Mouse (Mus musculus) heart, adult 8-10 months (tissue): Measurements from ENCODE around the gene Cdr2. TPM values are rescaled to one million over a fixed set of nuclear protein-coding genes. Genes with fewer than 3 reads are reported as not detected.
A peak's percentile ranks its signal among the peaks of the same experiment; 100 is the strongest.
"Not testable (repeated sequence)": the region's sequence is repeated elsewhere in the genome, so short reads cannot be mapped to it uniquely, and the experiment has no call there.

Experiments
- DNase-seq: peaks from one replicate; pipeline ENCODE4 v3.0.0; 2022; ENCODE audit warnings: low spot score
- total RNA-seq, 4 experiments: library from RNA; stranded (reverse); gene quantifications; 2 replicates each; pipeline ENCODE4 v1.2.4; 2022

Cdr2 gene
- 10 to 100 TPM in 1 of 4 experiments, 1 to 10 TPM in 3; 4.8 to 14.4 (median 7.2) TPM for total RNA-seq

DNA sequence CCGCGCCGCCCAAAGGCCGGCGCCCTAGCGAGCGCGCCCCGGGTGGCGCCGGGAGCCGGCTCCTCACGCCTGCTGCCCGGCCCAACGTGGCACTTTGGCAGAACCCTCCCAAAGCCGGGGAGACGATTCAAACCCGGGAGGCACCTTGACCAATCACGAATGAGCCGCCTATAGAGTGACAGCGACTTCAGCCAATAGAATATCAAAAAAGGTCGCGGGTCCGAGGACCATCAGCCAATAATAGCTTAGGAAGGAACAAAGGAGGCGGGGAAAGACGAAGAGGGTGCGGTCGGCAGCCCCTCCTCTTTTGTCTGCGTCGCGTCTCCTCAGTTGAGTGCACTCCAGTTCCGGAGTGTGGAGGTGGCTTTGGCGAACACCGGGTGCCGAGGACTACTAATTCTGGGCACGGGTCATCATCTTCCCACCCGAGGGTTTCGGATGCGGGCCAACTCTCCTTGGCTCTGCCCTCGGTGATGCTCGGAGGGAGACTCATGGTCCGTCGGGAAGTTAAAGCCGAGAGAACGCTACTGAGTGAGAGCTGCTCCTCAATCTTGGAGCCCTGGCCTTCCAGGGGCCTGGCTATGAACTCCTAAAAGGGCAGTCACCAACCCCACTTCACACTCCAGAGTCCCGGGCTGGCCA, at the start of gene Cdr2, which contains the start of gene Mfsd13b:
Gene Cdr2, minus strand, starts transcription at position 113 of the 642 bp plus-strand sequence.
Gene Mfsd13b, plus strand, starts transcription at position 310 of the 642 bp plus-strand sequence.
- peak; percentile 100 for DNase-seq

DNA sequence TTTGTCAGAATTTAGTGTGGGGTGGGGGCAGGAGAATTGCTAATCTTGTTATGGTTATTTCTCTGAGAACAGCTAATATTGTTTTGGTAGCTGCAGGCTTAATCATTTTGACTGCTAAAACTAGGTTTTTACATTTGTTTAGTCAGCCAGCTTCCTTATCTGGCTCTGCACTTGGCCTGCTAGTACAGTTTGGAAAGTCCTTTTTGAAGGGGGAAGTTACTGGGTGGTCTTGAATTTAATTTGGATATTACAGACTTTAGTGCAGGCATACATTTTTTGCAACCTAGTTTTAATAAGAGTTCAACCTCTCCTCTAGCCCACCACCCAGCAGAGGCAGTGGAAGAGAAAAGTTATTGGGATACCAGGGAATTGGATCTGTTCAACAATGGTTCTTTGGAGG, 47.8 kb upstream of the Cdr2 start:
- not testable (repeated sequence) for DNase-seq

DNA sequence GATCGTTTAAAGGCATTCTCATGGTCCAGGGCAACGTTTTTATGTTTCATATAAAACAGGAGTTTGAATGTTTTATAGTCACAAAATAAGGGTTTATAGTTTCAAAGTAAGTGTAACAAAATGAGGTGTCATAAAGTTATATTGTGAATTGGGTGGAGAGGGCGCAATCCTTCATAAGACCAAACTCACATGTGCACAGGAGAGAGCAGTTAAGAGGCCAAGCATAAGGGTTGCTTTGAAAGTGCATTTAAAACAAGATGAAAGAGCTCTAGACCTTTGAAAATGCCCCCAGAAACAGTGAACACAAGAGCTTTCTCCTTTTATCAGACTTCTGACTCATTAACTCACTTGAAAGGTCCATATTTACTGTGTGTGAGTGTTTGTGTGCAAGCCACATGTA, 44.2 kb upstream of the Cdr2 start:
- no peak for DNase-seq

DNA sequence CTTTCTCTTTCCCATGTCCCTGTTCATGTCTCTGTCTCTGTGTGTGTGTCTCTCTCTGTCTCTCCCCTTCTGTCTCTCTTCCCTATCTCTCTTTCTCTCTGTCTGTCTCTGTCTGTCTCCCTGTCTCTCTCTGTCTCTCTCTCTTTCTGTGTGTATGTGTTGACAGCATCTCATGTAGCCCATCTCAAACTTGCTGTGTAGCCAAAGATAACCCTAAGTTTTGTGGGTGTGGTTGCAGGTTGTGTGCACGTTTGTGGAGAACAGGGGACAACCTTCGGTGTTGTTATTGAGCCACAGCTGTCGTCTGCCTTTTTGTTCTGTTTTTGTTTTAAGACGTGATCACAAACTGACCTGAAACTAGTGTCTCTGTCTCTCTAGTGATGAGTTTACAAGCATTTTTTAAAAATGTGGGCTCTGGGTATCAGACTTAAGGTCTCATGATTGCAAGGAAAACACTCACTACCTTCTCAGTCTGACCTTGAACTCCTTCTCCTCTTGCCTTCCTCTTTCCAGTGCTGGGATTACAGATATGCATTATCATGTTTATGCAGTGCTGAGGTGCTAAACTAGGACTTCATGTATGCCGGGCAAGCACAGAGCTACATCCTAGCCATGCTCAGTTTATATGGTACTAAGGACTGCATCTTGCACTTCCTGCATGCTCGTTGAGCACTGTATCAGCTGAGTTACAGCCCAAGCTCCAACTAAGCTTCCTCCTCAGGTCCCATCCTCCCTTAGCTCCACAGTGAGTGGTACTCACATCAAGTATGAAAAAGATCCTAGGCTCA, 43.3 kb upstream of the Cdr2 start:
- DNase-seq, result no peak

DNA sequence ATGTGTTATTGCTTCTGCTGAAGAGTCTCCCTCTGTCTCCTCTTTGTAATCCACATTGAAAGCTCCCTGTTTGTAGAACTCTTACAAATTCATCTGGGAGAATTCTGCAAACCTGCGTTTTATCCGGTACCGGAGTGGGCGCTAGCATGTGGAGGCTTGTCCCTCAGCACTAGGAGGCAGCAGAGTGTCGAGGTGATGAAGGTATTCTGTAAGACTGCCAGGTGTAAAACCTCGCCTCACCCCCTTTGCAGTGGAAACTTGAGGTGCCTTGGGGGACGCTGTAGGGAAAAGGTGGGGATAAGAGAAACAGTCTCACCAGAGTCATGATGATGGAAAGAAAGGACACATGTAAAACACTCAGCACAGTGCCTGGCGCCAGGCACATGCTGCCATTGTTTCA, 38.2 kb upstream of the Cdr2 start:
- DNase-seq, result no peak

DNA sequence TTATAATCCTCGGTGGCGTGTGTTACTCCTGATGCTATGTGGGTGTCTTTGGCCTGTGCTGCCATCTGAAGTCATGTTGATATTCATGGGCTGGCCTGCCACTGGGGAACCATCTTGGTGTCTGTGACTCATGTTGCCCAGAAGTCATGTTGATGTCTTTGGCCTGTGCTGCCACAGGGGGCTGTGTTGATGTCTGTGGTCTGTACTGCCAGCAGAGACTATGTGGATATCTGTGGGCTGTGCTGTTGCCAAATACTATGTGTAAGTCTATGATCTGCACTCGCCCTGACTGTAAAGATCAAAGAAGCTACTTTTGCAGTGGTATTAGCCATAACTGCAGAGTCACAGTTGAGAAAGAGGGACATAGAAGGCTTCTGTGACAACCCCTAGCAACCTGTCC, 36.7 kb upstream of the Cdr2 start:
- DNase-seq, result no peak

DNA sequence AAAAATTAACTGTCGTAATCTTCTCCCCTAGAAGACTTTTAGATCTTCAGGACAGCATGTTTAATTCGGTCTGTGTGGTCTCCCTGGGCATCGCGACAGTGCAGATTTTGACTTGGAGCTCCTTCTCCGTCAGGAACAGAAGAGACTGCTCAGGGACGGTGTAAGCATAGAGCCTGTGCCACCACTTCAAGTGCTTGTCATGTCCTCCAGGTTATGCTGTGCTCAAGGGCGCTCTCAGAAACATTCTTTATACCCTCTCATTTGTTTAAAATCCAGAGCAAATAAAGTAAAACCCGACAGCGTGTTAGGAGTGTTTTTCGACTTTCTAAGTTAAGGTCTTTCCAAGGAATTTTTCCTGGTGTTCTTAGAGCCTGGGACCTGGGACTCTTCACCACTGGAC, 32.4 kb upstream of the Cdr2 start:
- no peak for DNase-seq

DNA sequence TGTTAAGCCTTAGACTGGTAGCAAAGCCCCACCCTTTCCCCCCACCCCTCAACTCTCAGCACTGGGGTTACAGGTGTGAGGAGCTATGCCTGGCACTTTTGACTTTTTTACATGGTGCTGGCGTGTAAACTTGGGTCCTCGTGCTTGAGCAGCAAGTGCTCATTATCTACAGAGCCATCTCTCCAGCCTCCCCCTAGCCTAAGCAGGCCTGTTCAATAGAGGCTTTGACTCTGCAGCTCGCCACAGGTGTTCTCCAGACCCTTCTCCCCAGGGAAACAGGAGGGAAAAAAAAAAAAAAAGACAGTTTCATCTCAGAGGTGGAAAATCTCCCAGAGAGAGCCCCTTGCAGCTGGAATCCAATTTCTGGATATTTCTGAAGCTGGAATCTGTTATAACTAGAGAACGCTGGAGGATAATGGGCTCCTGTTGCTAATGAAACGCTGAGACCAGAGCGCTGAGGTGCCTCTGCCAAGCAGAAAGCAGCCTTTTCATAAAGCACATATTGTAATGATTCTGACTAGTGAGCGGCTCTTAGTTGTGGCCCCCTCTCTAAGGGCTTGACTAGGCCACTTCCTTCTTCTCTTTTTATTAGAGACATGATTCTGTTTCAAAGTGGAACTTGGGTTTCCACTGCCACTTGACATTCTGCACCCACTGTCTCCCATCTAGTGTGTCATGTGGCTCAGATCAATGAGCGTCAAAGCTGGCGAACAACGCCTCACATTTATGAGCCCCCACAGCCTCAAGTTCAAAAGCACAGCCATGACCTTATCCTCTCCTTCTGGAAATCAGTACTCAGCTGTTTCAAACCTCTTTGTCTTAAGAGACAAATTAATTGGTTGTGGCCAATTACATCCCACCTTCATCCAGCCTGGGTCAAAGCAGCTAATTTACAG, 29.9 kb upstream of the Cdr2 start:
- DNase-seq, result no peak

DNA sequence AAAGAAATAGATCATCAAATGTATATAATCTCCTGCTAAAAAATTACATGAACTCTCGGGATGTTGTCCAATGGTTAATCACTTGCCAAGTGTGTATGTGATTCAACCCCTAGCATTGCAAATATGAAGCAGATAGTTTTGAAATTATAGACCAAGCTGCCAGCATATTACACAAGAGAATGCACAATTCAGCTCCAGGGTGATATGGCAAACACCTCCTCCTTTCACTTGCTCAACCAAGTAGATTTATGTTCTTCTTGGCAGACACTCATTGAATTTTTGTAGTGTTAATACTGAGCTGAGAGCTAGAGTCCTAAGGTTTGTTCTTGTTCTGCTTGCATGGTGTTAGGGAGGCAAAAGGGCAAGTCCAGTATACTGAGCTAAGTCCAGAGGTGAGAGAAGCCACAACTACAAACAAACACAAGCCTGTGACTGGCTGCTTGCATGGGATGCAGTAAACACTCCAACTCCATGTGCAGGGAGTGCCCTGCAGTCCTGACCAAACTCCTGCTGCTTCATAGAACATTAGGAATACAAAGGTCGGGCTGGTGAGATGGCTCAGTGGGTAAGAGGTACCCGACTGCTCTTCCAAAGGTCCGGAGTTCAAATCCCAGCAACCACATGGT, 21.8 kb upstream of the Cdr2 start:
- DNase-seq, result no peak

DNA sequence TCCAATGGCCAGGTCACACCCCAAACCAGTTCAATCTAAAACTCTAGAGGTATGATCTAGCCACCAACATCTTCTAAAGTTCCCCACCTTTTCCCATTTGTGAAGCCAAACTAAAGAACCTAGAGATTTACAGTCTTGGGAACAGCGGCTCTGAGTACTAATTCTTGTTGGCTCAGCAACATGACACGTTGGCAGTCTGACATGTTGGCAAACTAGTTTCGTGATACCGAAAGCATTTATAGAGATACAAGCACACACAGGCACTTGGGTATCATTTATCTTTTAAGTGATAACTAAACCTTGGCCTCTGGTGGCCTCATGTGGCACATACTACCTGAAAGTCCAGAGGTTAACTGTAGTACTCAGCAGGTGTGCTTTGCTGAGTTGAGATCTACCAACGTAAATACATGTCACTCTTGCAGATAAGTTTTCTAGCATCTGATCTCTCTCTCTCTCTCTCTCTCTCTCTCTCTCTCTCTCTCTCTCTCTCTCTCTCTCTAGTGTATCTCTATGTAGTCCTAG, 20.4 kb upstream of the Cdr2 start:
- no peak for DNase-seq

DNA sequence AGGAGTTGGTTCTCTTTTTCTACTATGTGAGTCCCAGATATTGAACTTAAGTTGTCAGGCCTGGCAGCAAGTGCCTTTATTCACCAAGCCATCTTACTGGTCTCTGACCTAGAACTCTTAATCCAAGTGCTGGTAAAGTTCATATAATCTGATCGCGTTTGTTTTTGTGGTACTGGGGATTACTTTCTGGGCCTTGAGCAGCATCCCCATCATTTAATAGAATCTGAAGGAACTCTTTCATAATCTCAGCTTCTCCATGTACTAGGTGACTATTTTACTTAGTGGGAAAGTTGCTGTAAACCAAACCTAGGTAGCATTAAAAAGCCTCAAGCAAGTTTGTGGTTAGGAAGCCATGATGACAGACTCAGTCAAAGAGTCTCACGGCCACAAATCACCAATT, 19.8 kb upstream of the Cdr2 start:
- DNase-seq, result no peak

DNA sequence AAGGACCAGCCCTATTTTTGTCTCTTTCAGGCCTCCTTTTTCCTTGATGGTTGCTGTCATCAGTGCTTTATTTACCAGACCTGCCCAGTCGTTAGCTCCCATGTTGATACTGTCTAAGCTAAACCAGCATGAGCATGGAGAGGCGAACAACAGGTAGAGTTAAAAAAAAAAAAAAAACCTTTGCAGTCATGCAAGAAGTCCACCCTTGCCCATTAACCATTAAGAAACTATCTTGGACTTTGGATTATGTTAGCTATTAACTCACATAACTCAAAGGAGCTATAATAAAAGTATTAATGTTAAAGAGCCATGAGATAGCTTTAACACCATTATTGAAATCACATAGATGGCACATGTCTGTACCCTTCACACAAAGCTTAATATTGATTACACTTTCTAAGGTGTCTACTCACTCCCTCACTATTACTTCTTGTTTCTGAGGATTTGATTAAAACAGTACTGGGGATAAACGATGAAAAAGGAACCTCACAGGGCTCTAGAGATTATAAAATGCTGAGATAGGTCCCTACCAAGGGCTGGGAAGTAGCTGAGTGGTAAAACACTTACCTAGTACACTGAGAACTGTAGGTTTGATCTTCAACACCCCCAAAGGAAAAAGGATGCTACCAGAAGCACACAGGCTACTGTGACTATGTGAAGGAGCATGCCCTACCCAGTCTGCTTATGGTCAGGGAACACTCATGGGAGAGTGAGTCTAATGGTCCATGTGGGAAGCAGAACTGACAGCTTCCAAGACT, 18.1 kb upstream of the Cdr2 start:
- DNase-seq, result no peak

DNA sequence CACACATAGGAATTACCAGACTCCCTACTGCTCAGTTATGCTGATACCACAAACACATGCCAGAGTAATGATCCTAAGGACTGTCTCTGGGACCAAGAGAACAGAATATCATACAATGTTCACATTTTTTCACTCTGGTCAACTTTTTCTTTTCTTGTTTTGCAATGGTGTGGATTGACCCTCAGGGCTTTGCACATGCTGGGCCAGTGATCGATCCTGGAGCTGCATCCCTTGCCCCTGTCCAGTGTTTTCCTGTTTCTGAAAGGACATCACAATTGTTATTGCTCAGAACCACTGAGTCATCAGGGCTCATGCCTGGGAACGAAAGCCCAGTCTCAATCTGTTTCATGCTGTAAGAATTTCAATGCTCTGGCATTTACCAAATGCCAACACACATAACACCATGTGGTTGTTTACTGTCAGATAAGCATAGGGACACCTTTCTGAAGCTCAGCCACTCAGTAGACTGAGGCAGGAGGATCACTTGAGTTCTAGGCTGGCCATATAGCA, 17.0 kb upstream of the Cdr2 start:
- no peak for DNase-seq

DNA sequence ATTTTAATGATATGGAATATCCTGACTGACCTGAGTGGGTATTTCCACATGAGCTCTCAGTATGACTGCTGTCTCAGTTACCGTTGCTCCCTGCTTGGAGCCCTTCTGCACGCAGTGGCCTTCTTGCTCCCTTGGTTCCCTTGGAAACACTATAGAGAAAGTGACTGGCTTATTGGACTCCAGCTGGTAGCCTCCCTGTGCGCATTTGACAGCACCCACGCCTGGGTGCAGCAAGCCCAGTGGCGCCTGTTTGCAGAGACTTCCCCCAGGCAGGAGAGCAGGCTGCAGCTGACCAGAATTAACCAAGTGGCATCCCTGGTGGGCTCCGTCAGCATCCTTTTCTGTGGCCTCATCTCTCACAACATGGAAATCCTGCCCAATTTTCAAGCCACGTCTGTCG, 9.1 kb upstream of the Cdr2 start:
- DNase-seq, result no peak

DNA sequence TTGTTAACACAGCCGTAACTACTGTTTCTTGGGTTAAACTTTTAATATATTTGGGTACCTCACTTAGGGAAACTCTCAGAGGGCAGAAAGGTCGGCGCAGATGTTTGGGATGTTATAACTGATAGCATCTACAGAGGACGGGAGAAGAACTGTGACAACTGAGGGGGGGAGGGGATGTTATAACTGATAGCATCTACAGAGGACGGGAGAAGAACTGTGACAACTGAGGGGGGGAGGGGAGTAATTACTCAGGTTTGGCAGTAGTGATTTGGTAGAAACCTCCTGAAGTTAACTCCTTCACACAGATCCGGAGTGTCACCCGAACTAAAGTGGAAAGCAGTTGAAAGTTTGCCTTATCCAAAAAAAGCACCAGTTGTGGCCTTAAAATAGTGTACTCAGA, 856 bp upstream of the Cdr2 start:
- no peak for DNase-seq

DNA sequence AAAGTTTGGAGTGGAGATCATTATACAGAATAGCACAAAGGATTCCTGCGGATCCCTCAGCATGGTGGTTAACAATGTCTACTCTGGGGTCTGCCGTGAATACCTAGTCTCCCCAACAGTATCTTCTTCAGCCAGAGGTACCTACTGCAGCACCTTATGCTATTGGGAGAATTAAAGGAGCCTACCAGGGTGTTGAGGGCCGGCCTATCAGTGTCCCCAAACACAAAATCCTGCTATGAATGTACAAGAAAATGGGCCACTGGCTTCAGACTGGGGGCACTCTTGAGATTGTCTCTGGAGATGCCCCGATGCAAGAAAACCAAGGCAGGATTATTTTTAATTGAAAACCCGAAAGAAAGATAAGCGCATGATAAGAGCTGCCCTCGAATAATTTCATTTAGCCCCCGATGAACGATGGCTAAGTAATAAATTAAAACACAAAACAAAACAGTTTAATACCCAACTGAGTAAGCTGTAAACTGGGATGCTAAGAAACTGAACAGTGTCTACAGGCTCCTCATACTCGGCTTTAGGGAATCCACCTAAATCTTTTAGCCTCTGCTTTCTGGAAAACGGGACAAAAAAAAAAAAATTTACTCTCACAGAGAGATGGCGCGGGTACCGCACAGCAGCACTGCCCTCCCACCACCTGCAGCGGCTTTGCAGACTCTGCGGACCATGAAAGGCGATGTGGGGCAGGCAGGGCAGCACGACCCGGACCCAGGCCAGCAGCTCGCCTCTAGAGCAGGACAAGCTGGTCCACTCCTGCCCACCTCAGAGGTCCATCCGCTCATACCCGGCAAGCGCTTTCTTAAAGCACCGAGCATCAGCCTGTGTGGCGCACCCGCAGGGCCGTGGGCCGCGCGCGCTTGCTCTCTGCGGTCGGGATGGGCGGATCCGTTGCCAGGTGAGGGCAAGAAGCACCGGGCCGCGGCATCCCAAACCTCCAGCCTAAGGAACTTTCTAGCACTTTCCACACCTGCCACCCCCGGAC, 884 bp downstream of the Cdr2 start:
- peak; percentile 33 for DNase-seq

DNA sequence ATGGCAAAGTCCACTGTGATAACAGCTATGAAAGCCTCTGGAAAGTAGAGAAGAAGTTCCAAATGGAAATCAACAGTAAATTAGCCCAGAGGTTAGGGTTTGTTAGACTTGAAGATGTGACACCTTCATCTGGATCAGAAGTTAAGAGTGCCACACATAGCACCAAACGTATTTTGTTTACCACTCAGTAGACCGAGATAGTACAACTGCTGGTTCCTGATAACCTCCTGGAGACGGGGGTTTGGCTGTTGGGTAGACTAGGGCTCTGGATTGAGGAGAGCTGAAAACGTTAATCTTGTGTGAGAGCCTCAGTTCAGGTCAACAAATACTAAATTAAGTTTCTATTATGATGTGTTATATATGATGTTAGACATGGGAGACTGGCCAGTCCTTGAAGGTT, 2.1 kb downstream of the Cdr2 start:
- DNase-seq, result no peak

DNA sequence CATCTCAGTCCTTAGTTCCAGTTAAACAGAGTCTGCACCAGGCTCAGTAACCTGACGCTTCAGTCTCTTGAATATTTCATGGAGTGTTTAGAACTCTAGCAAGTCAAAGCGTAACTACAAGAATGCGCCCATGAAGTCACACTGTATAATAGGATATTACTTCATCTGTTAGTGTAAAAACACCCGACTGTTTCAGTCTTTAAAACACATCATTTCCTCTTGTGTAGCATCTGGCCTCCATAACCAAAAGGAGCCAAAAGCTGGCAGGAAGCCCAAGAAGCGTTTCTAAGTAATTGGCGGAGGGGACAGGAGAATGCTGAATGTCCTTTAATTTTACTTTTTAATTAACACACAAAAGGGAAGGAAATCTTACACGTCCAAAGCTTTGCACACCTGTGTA, 5.0 kb downstream of the Cdr2 start:
- peak; percentile 74 for DNase-seq

DNA sequence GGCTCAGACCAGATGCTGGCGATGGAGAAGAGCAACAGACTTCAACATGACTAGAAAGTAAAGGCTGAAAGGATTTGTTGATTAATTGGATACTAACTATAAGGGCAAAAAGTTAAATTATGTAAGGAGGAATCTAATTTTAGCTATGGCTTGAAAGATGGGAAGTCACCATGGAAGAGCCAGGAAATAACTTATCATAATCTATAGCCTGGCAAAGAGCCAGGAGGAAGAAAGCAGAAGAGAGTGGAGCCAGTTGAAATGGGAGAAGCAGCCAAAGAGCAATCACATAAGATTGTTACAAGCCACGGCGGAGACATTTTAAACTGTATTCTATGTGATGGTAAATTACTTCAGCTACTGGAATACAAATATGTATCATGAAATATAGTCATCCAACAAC, 8.1 kb downstream of the Cdr2 start:
- DNase-seq, result no peak
